Mouse (Mus musculus): ENCODE data around the gene Sesn3.

DNA sequence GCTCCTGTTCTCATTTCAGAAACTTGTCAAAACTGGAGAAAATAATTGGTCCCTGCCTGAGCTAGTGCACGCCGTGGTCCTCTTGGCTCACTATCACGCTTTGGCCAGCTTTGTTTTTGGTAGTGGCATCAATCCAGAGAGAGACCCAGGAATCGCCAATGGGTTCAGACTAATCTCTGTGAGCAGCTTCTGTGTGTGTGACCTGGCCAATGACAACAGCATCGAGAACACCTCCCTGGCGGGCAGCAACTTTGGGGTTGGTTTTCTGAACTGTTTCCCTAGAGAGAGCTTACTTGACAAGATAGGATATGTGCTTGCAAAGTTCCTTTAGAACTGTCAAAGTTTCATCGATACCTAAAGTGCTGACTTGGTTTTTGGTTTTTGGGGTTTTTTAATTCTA, 39.6 kb downstream of the Sesn3 start:
- TF ChIP-seq POLR2AphosphoS2 (IDR thresholded peaks at IDR 0.05; ENCODE audit: insufficient read length, low read depth) (no peak), POLR2A (IDR thresholded peaks at IDR 0.05; ENCODE audit: insufficient read length, low read depth) (no peak), USF1 (IDR thresholded peaks at IDR 0.05; ENCODE audit: low read depth) (no peak), MAX (IDR thresholded peaks at IDR 0.05; ENCODE audit: low read depth) (no peak), MYOG (IDR thresholded peaks at IDR 0.05; ENCODE audit: control insufficient read depth in 1 of 3, insufficient read depth in 1 of 3, insufficient read length in 2 of 3, low read depth in 2 of 3) (no peak), TCF12 (IDR thresholded peaks at IDR 0.05; ENCODE audit: insufficient read depth, poor library complexity, severe bottlenecking) (no peak), E2F4 (IDR thresholded peaks at IDR 0.05; ENCODE audit: insufficient read depth) (no peak), SRF (IDR thresholded peaks at IDR 0.05; ENCODE audit: control insufficient read depth, insufficient read length, low read depth) (no peak), MYOD1 (IDR thresholded peaks at IDR 0.05; ENCODE audit: control insufficient read depth in 1 of 3, insufficient read length in 2 of 3, low read depth in 2 of 3) (no peak), CEBPB (IDR thresholded peaks at IDR 0.05; ENCODE audit: insufficient read depth, poor library complexity, severe bottlenecking) (no peak), TCF3 (IDR thresholded peaks at IDR 0.05; ENCODE audit: insufficient read length, low read depth) (no peak)

All from myocyte (in vitro differentiated cells).